In genomic region chr13:69739091-69739758, GRCm38 (mm10) we compare ENCODE assay signal across 9 mouse cellular contexts. TPM values are rescaled to one million over a fixed set of nuclear protein-coding genes. Genes with fewer than 3 reads are reported as not detected.
DNase-seq lines count a peak whose midpoint lies in the region; ATAC-seq and TF ChIP-seq lines count a peak whose summit lies in the region.
"Had no signal": no experiment of that assay in that cellular context is flagged by ENCODE, and none has a peak within 500 bp of the region (broad histone marks: within the 10 kb centered on the region; RNA-seq: fewer than 3 reads in every experiment).

No protein-coding gene starts in this region.

- ATAC-seq in heart, embryonic 16.5 days (replicated peaks; ENCODE audit: extremely low read depth, insufficient read depth, low FRiP score), result peak; percentile 30
- ATAC-seq in midbrain, embryonic 15.5 days (replicated peaks), result peak; percentile 70

- no peaks in the 10 kb centered on the region for H3K36me3 ChIP-seq in heart, adult 2 months (ENCODE audit: control insufficient read depth, insufficient read depth, low read length)
- H3K36me3 ChIP-seq in heart, embryonic 16.5 days (ENCODE audit: control insufficient read depth, insufficient read depth), result no peaks in the 10 kb centered on the region
- H3K36me3 ChIP-seq in midbrain, embryonic 15.5 days (replicated peaks), result no peaks in the 10 kb centered on the region
- H3K36me3 ChIP-seq: G1E had no signal

- H3K9ac ChIP-seq in heart, adult 2 months (ENCODE audit: low read depth, low read length), result peak overlapping the region; percentile 69
- peak overlapping the region; percentile 74 for H3K9ac ChIP-seq in heart, embryonic 16.5 days (ENCODE audit: low read length)
- peak overlapping the region; percentile 96 for H3K9ac ChIP-seq in midbrain, embryonic 15.5 days

- no peaks in the 10 kb centered on the region for H3K9me3 ChIP-seq in heart, embryonic 16.5 days (replicated peaks; ENCODE audit: control insufficient read depth, low read length)
- no peaks in the 10 kb centered on the region for H3K9me3 ChIP-seq in midbrain, embryonic 15.5 days

- no peak for DNase-seq in heart, adult 2 months
- no peak for DNase-seq in heart, adult 9 months (ENCODE audit: low spot score in 2 of 2)
- DNase-seq in MN1 (ENCODE audit: low spot score), result peak; percentile 13
- DNase-seq in embryo, embryonic 10.5 days (ENCODE audit: low spot score), result peak; percentile 55
- DNase-seq in left cerebral cortex, postnatal 4 days, result peak; percentile 51
- DNase-seq in thymus, postnatal 4 days, result peak; percentile 35

- 2% methylated on average over 78 of the region's 78 CpGs for WGBS in heart, adult 2 months
- under 1% methylated on average over 78 of the region's 78 CpGs for WGBS in heart, embryonic 16.5 days
- WGBS in midbrain, embryonic 15.5 days, result 0% methylated on average over 78 of the region's 78 CpGs

- peak overlapping the region; percentile 57 for H3K4me3 ChIP-seq in heart, adult 2 months
- peak overlapping the region; percentile 70 for H3K4me3 ChIP-seq in heart, embryonic 16.5 days (ENCODE audit: low read length)
- peak overlapping the region; percentile 95 for H3K4me3 ChIP-seq in midbrain, embryonic 15.5 days

- H3K79me2 ChIP-seq in heart, adult 2 months (replicated peaks; ENCODE audit: control insufficient read depth, insufficient read depth, low read length), result no peaks in the 10 kb centered on the region

- no peaks in the 10 kb centered on the region; the same call in 1 of the 2 replicates for H3K4me1 ChIP-seq in heart, adult 2 months (ENCODE audit: control insufficient read depth, insufficient read depth, low read length)
- H3K4me1 ChIP-seq in heart, embryonic 16.5 days (ENCODE audit: control insufficient read depth, insufficient read depth, low read length), result peaks cover 11% of the 10 kb centered on the region; the same call in 1 of the 2 replicates
- peaks cover 48% of the 10 kb centered on the region for H3K4me1 ChIP-seq in midbrain, embryonic 15.5 days

- peak overlapping the region; percentile 63 for H3K27ac ChIP-seq in heart, adult 2 months
- H3K27ac ChIP-seq in heart, embryonic 16.5 days (ENCODE audit: low read length), result no peak overlapping the region
- peak overlapping the region; percentile 96 for H3K27ac ChIP-seq in midbrain, embryonic 15.5 days

- intact Hi-C loops in heart, adult 2 months (cut with DNase I), result loop anchor here (10.0 kb wide), 1 partner anchor 846 kb away; no protein-coding TSS in a partner anchor
- intact Hi-C loops in left cerebral cortex, postnatal 4 days (cut with DNase I), result loop anchor here (2.0 kb wide), 2 partner anchors 42 to 842 kb away; no protein-coding TSS in a partner anchor

- H3K4me2 ChIP-seq in heart, embryonic 16.5 days (ENCODE audit: low read depth, low read length), result peak overlapping the region; percentile 96
- H3K4me2 ChIP-seq in midbrain, embryonic 15.5 days, result peak overlapping the region; percentile 83

- TF ChIP-seq POLR2A in heart, adult 2 months (IDR thresholded peaks at IDR 0.05; ENCODE audit: insufficient read depth, low read depth, low read length), result no peak

- no peak for TF ChIP-seq CTCF in heart, adult 2 months (IDR thresholded peaks at IDR 0.05)

- no peak for TF ChIP-seq EP300 in heart, adult 2 months (IDR thresholded peaks at IDR 0.05; ENCODE audit: insufficient read depth, low read depth, low read length)

- peaks cover 3% of the 10 kb centered on the region for H3K27me3 ChIP-seq in heart, adult 2 months (ENCODE audit: control insufficient read depth, insufficient read depth, low read length)
- H3K27me3 ChIP-seq in heart, embryonic 16.5 days (ENCODE audit: control insufficient read depth, insufficient read depth, low read length), result peaks cover 51% of the 10 kb centered on the region
- no peaks in the 10 kb centered on the region for H3K27me3 ChIP-seq in midbrain, embryonic 15.5 days (replicated peaks)

RNA-seq across cellular contexts. Expression of gene Ube2ql1, which starts 0.5 kb away (rescaled TPM):
- total RNA-seq in heart, adult 2 months (2021), result 1 to 10 TPM; 5.9 to 6.0 TPM
- polyA plus RNA-seq in heart, adult 2 months (2012; rRNA removed), result 8.0 and 9.8 TPM in 2 replicates
- 0.44 and 0.66 TPM in 2 replicates for polyA plus RNA-seq in heart, embryonic 16.5 days (2015; fragmentation: Nextera tagmentation; extraction: Ambion mirVana)
- 100 to 1,000 TPM; 180 TPM for total RNA-seq in left cerebral cortex, postnatal 4 days (2021)
- 24.0 and 25.1 TPM in 2 replicates for polyA plus RNA-seq in midbrain, embryonic 15.5 days (2015; fragmentation: Nextera tagmentation; extraction: Ambion mirVana)
- polyA plus RNA-seq: G1E had no signal

Comparison
In these comparisons a context has a peak if more than half of its experiments do, and no peak if none do; other contexts are left out.
1. DNase-seq: peak in MN1 (single experiment), embryo, embryonic 10.5 days (single experiment), left cerebral cortex, postnatal 4 days (single experiment) and thymus, postnatal 4 days (single experiment); none in heart, adult 2 months (0 of 2) and heart, adult 9 months (0 of 2).
2. Peak in every context shown above with its lines, with median percentiles within 50 percentile points of each other: H3K4me3 ChIP-seq and H3K9ac ChIP-seq.